Mouse (Mus musculus) kidney, postnatal 4 days (tissue): ENCODE data around the gene Trappc4.
A peak's percentile ranks its signal among the peaks of the same experiment; 100 is the strongest.
"Not testable (repeated sequence)": the region's sequence is repeated elsewhere in the genome, so short reads cannot be mapped to it uniquely, and the experiment has no call there.

ENCODE experiments used
- DNase-seq, 2 experiments: peaks; one replicate each; pipeline ENCODE4 v3.0.0; 2021; ENCODE audit warnings: mixed read lengths in 2 of 2

Trappc4 gene

GRCm38 (mm10) chr9:44405011-44405410, 2.4 kb downstream of the Trappc4 start:
- no peak for DNase-seq

- DNase-seq = peak; percentile 35 to 62
These were observed 6.3 kb downstream of the Trappc4 start for GRCm38 (mm10) chr9:44401081-44401480.

- DNase-seq = no peak
These were observed 7.6 kb downstream of the Trappc4 start for GRCm38 (mm10) chr9:44399795-44400114.

GRCm38 (mm10) chr9:44399114-44399794, 8.1 kb downstream of the Trappc4 start:
- DNase-seq = peak in 1 of 2 experiments; percentile 20

GRCm38 (mm10) chr9:44398551-44398950, 8.8 kb downstream of the Trappc4 start:
- no peak for DNase-seq

GRCm38 (mm10) chr9:44398087-44398486, 9.3 kb downstream of the Trappc4 start:
- DNase-seq = peak; percentile 63 to 77

- peak; percentile 93 to 95 for DNase-seq
These were observed 10.6 kb downstream of the Trappc4 start, which contains the start of gene Slc37a4 for GRCm38 (mm10) chr9:44396684-44397411. Gene Slc37a4, plus strand, starts transcription at chr9:44396852.

GRCm38 (mm10) chr9:44391466-44391865, 15.9 kb downstream of the Trappc4 start:
- peak; percentile 90 to 91 for DNase-seq

GRCm38 (mm10) chr9:44389273-44389672, 18.1 kb downstream of the Trappc4 start:
- peak; percentile 68 to 76 for DNase-seq

- DNase-seq = no peak
These were observed 20.2 kb downstream of the Trappc4 start for GRCm38 (mm10) chr9:44387221-44387620.

GRCm38 (mm10) chr9:44384596-44384995, 22.8 kb downstream of the Trappc4 start:
- DNase-seq = no peak

- DNase-seq = no peak
These were observed 27.5 kb downstream of the Trappc4 start for GRCm38 (mm10) chr9:44379862-44380261.

- peak; percentile 99 for DNase-seq
These were observed 28.2 kb downstream of the Trappc4 start, which contains the start of gene Hyou1 for GRCm38 (mm10) chr9:44379054-44379834. Gene Hyou1, plus strand, starts transcription at chr9:44379490.

- no peak for DNase-seq
These were observed 29.2 kb downstream of the Trappc4 start for GRCm38 (mm10) chr9:44378153-44378730.

- not testable (repeated sequence) for DNase-seq
These were observed 30.1 kb downstream of the Trappc4 start for GRCm38 (mm10) chr9:44377335-44377734.

- no peak for DNase-seq
These were observed 31.3 kb downstream of the Trappc4 start for GRCm38 (mm10) chr9:44376141-44376540.

- no peak for DNase-seq
These were observed 34.0 kb downstream of the Trappc4 start for GRCm38 (mm10) chr9:44373386-44373785.

- peak; percentile 48 to 51 for DNase-seq
These were observed 42.9 kb downstream of the Trappc4 start for GRCm38 (mm10) chr9:44364480-44364879.

- not testable (repeated sequence) for DNase-seq
These were observed 45.5 kb downstream of the Trappc4 start for GRCm38 (mm10) chr9:44361931-44362330.

- DNase-seq = peak; percentile 97 to 98
These were observed 46.0 kb downstream of the Trappc4 start, which contains the start of gene Vps11 for GRCm38 (mm10) chr9:44361190-44361917. Gene Vps11, minus strand, starts transcription at chr9:44361670.

GRCm38 (mm10) chr9:44357207-44357606, 50.2 kb downstream of the Trappc4 start:
- DNase-seq = no peak
